Mouse (Mus musculus) small intestine, adult 2 months (tissue): Measurements from ENCODE around the gene Rnase11.

Experiments used
- CTCF ChIP-seq: fragments of 200-500 bp; IDR thresholded peaks from 2 replicates; pipeline ENCODE4 v1.5.1; 2012; ENCODE audit warnings: low read depth, mild to moderate bottlenecking, control low read depth, inconsistent platforms, low read length, moderate library complexity, mixed read lengths; ENCODE audit not compliant: insufficient replicate concordance, insufficient read length; ENCODE audit errors: extremely low read depth
- POLR2A ChIP-seq: fragments of 200-500 bp; IDR thresholded peaks from 2 replicates; pipeline ENCODE4 v1.6.1; 2012; ENCODE audit warnings: low read depth, mild to moderate bottlenecking, control low read depth, inconsistent platforms, low read length, moderate library complexity

DNA sequence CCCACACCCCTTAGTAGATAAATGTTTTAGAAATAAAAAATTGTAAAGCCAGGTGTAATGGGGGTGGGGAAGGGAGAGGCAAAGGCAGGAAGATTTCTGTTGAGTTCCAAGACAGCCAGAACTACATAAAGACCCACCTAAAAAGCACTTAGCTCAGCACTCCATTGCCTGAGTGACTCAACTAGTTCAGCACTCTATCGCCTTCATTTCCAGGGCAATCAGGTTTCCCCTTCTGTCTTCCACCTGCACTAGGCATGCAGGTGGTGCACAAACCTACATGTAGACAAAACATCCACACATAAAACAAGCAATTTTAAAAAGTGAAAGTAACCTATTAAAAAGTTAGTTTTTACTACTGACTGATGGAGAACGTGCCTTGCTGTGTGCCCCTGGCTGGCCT, 35.1 kb upstream of the Rnase11 start:
- no peak for TF ChIP-seq CTCF
- no peak for TF ChIP-seq POLR2A
